Mouse (Mus musculus) midbrain, embryonic 12.5 days (tissue): ENCODE measurements around the gene Nxn. TPM values are rescaled to one million over a fixed set of nuclear protein-coding genes. Genes with fewer than 3 reads are reported as not detected.

ENCODE experiments used
- ATAC-seq: fragments of 200-750 bp; cut with Nextera tagmentation; 2 replicates; pipeline ENCODE4 v1.8.0; 2017; ENCODE audit warnings: low read depth, moderate TSS enrichment, moderate library complexity; ENCODE audit not compliant: low FRiP score
- H3K27ac ChIP-seq: fragments of 300-500 bp; sonication (generic); replicated peaks from 2 replicates; pipeline ENCODE4 v1.5.1; 2016; ENCODE audit warnings: mild to moderate bottlenecking
- H3K27me3 ChIP-seq: fragments of 300-500 bp; sonication (generic); 2 replicates; pipeline ENCODE4 v1.6.1; 2016; ENCODE audit warnings: mild to moderate bottlenecking
- H3K36me3 ChIP-seq: fragments of 300-500 bp; sonication (generic); 2 replicates; pipeline ENCODE4 v1.6.1; 2016
- H3K4me1 ChIP-seq: fragments of 300-500 bp; sonication (generic); 2 replicates; pipeline ENCODE4 v1.6.1; 2016
- H3K4me2 ChIP-seq: fragments of 300-500 bp; sonication (generic); replicated peaks from 2 replicates; pipeline ENCODE4 v1.6.1; 2016; ENCODE audit warnings: mild to moderate bottlenecking, moderate library complexity
- H3K4me3 ChIP-seq: fragments of 300-500 bp; sonication (generic); 2 replicates; pipeline ENCODE4 v1.5.1; 2016; ENCODE audit warnings: mild to moderate bottlenecking
- H3K9ac ChIP-seq: fragments of 300-500 bp; sonication (generic); replicated peaks from 2 replicates; pipeline ENCODE4 v1.6.1; 2016; ENCODE audit warnings: mild to moderate bottlenecking, moderate library complexity
- H3K9me3 ChIP-seq: fragments of 300-500 bp; sonication (generic); 2 replicates; pipeline ENCODE4 v1.6.1; 2016; ENCODE audit warnings: mild to moderate bottlenecking
- WGBS: fragments of 180-500 bp; shearing (Covaris S2); methylation state at CpG from one replicate; pipeline ENCODE4 v1.1.7; 2016; 5-methylcytosine and 5-hydroxymethylcytosine counted together
- polyA plus RNA-seq: library from polyadenylated mRNA; unstranded; fragments of >200 nt; fragmentation: Nextera tagmentation; extraction: Ambion mirVana; gene quantifications from 2 replicates; pipeline ENCODE4 v1.2.1, GENCODE M21; 2016

The Nxn gene
- polyA plus RNA-seq, 1 experiment from 2014 or later = 56.9 TPM

GRCm38 (mm10) chr11:76290367-76290766 lies 108.6 kb downstream of the Nxn start:
- WGBS = 20% methylated on average over 11 of the region's 11 CpGs
- H3K27me3 ChIP-seq = no peaks in the 10 kb centered on the region
- H3K4me1 ChIP-seq = peaks cover 85% of the 10 kb centered on the region
- no peaks in the 10 kb centered on the region for H3K36me3 ChIP-seq
- no peak overlapping the region for H3K4me2 ChIP-seq
- peak overlapping the region; percentile 88 for H3K27ac ChIP-seq
- no peaks in the 10 kb centered on the region for H3K9me3 ChIP-seq
- no peak overlapping the region for H3K9ac ChIP-seq
- ATAC-seq = no peak
- H3K4me3 ChIP-seq = no peak overlapping the region

GRCm38 (mm10) chr11:76288645-76289044 lies 110.3 kb downstream of the Nxn start:
- Histone ChIP-seq H3K9me3 (no peaks in the 10 kb centered on the region), H3K36me3 (no peaks in the 10 kb centered on the region), H3K27ac (0 out of 2 replicates have a peak overlapping the region, but pooled peaks have one; percentile 4), H3K4me2 (no peak overlapping the region), H3K9ac (no peak overlapping the region), H3K4me3 (no peak overlapping the region), H3K4me1 (peaks cover 70% of the 10 kb centered on the region), H3K27me3 (no peaks in the 10 kb centered on the region)
- 89% methylated on average over 6 of the region's 6 CpGs for whole genome bisulfite sequencing
- no peak for ATAC-seq

- H3K9ac ChIP-seq = no peak overlapping the region
- peaks cover 57% of the 10 kb centered on the region for H3K4me1 ChIP-seq
- ATAC-seq = no peak
- H3K36me3 ChIP-seq = no peaks in the 10 kb centered on the region
- H3K4me2 ChIP-seq = no peak overlapping the region
- 37% methylated on average over 10 of the region's 10 CpGs for WGBS
- H3K27ac ChIP-seq = 0 out of 2 replicates have a peak overlapping the region, but pooled peaks have one; percentile 4
- H3K9me3 ChIP-seq = no peaks in the 10 kb centered on the region
- H3K27me3 ChIP-seq = no peaks in the 10 kb centered on the region
- no peak overlapping the region for H3K4me3 ChIP-seq
Measured at GRCm38 (mm10) chr11:76287301-76287700, 111.6 kb downstream of the Nxn start.

DNA sequence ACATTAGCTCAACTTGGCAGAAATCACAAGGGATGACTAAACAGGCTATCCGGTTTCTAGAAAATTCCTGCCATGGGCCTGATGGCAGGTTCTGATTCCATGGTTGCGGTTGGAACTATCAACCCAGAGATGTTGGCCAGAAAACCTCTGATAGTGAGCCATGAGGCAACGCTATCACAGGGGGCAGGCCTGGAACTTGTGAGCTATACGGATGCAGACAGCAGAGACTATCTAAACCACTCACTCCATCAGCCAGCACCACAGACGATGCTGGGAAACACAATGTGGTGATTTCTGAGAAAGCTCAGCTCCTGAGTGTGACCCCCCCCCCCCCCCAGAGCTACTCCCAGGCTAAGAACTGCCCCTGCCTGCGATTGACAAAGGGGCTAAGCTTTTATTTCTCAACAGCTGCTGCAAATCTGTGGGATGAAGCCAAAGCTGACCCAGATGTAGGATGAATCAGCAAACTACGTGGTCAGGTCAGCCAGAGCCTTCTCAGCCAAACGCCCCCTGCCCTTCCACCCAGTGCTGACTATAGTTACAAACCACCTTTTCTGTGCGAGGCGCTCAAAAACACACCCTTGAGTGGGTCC lies 112.3 kb downstream of the Nxn start:
- ATAC-seq = no peak
- Histone ChIP-seq H3K27ac (0 out of 2 replicates have a peak overlapping the region, but pooled peaks have one; percentile 4), H3K4me1 (peaks cover 52% of the 10 kb centered on the region), H3K27me3 (no peaks in the 10 kb centered on the region), H3K9me3 (no peaks in the 10 kb centered on the region), H3K9ac (no peak overlapping the region), H3K36me3 (no peaks in the 10 kb centered on the region), H3K4me2 (no peak overlapping the region), H3K4me3 (no peak overlapping the region)
- 61% methylated on average over 10 of the region's 10 CpGs for WGBS

DNA sequence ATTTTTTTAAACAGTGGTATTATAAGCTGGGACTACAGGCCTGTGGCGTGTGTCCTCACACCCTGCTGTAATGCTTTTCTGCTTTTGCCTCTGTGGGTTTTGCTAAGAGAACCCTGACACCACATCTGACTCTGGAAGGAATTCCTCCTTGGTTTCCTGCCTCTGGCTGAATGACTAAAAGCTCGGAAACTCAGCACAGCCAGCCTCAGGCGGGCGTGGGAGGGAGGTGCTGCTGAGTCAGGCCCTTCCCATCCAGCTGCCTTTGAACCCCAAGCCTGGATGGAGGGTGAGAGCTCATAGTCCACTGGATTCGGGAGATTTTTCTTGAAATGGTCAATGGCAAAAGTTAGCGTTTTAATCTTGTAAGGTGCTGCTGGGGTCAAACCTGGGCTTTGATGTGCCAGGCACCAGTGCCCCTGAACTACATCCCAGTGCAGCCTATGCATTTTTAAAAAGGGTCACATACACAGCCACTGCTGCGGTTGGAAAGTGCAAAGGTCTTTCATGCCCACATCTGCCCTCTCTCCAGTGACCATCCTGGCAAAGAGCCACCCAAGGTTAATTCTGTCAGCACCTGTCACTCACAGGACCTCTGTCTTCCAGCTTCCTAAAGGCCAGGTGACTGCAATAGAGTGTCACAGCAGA lies 113.4 kb downstream of the Nxn start:
- Histone ChIP-seq H3K27ac (no peak overlapping the region), H3K4me3 (no peak overlapping the region)

GRCm38 (mm10) chr11:76283841-76284240 lies 115.1 kb downstream of the Nxn start:
- Histone ChIP-seq H3K27me3 (no peaks in the 10 kb centered on the region), H3K27ac (no peak overlapping the region), H3K4me2 (no peak overlapping the region), H3K9ac (no peak overlapping the region), H3K9me3 (no peaks in the 10 kb centered on the region), H3K4me3 (no peak overlapping the region), H3K4me1 (peaks cover 43% of the 10 kb centered on the region), H3K36me3 (no peaks in the 10 kb centered on the region)
- no peak for ATAC-seq
- WGBS = 96% methylated on average over 6 of the region's 6 CpGs

More for the DNA sequence above, 113.4 kb downstream of the Nxn start:
- no peak for ATAC-seq
- Histone ChIP-seq H3K4me1 (peaks cover 45% of the 10 kb centered on the region), H3K27me3 (no peaks in the 10 kb centered on the region), H3K36me3 (no peaks in the 10 kb centered on the region), H3K4me2 (no peak overlapping the region), H3K9ac (no peak overlapping the region), H3K9me3 (no peaks in the 10 kb centered on the region)
- WGBS = 66% methylated on average over 7 of the region's 7 CpGs

- WGBS = 71% methylated on average over 2 of the region's 2 CpGs
- peaks cover 15% of the 10 kb centered on the region for H3K4me1 ChIP-seq
- H3K4me3 ChIP-seq = no peak overlapping the region
- H3K27me3 ChIP-seq = no peaks in the 10 kb centered on the region
- no peaks in the 10 kb centered on the region for H3K9me3 ChIP-seq
- no peak overlapping the region for H3K4me2 ChIP-seq
- no peak overlapping the region for H3K9ac ChIP-seq
- no peak for ATAC-seq
- H3K27ac ChIP-seq = no peak overlapping the region
- peaks cover 4% of the 10 kb centered on the region; the same call in 1 of the 2 replicates for H3K36me3 ChIP-seq
Measured at GRCm38 (mm10) chr11:76279971-76280370, 119.0 kb downstream of the Nxn start.

GRCm38 (mm10) chr11:76278960-76279852 lies 119.7 kb downstream of the Nxn start:
- no peak for ATAC-seq
- H3K36me3 ChIP-seq = peaks cover 4% of the 10 kb centered on the region; the same call in 1 of the 2 replicates
- H3K4me1 ChIP-seq = peaks cover 12% of the 10 kb centered on the region
- no peak overlapping the region for H3K27ac ChIP-seq
- no peak overlapping the region for H3K9ac ChIP-seq
- H3K27me3 ChIP-seq = no peaks in the 10 kb centered on the region
- no peak overlapping the region for H3K4me3 ChIP-seq
- no peak overlapping the region for H3K4me2 ChIP-seq
- H3K9me3 ChIP-seq = no peaks in the 10 kb centered on the region
- WGBS = 55% methylated on average over 14 of the region's 14 CpGs

DNA sequence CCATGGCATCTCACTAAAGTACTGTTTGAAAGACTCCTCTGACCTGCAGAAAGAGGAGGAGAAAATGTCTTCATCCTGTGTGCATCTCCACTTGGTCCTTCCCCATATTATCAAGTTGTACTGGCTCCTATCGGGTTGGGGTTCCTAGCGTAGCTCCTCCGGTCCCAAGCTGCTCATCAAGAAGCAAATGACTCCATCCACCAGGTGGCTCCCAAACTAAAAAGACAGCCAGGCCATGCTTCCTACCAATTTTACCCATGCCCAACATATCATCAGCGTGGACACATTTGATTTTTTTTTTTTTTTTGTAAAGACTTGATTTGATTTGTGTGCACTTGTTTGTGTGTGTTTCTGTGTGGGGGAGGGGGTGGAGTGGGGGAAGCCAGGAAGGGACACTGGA lies 126.5 kb downstream of the Nxn start:
- ATAC-seq = no peak
- Histone ChIP-seq H3K4me1 (peaks cover 18% of the 10 kb centered on the region), H3K4me3 (no peak overlapping the region), H3K27me3 (peaks cover 4% of the 10 kb centered on the region; the same call in 1 of the 2 replicates), H3K4me2 (no peak overlapping the region), H3K27ac (no peak overlapping the region), H3K9me3 (no peaks in the 10 kb centered on the region), H3K36me3 (peaks cover 33% of the 10 kb centered on the region), H3K9ac (no peak overlapping the region)
- 79% methylated on average over 4 of the region's 4 CpGs for WGBS

DNA sequence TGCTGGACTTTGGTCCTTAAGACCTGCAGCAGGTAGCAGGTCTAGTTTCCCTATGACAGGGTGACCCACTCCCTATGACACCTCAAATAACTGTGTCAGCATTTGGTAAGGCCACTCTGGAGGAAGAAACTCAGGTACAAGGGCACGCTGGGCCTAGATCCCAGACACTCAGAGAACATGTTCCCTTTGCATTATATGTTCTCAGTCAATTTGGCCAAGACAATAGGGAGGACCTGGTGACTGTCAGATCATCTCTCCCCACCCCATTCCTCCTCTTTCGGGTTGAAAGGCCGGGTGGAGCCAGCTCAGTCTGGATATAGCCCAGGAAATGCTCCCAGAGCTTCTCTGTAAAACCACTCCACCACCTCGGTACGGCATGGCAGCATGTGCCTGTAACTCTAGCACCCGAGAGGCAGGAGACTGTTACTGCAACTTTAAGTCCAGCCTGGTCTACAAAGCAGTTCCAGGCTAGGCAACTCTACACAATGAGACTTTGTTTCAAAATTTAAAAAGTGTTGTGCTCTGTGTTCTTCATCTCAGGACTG lies 130.3 kb downstream of the Nxn start:
- Histone ChIP-seq H3K27me3 (peaks cover 15% of the 10 kb centered on the region; the same call in 1 of the 2 replicates), H3K27ac (peak overlapping the region; percentile 90), H3K9me3 (no peaks in the 10 kb centered on the region), H3K4me2 (no peak overlapping the region), H3K9ac (peak overlapping the region; percentile 25; the same call in 1 of the 2 replicates), H3K4me3 (no peak overlapping the region), H3K4me1 (peaks cover 38% of the 10 kb centered on the region), H3K36me3 (peaks cover 25% of the 10 kb centered on the region)
- no peak; the same call in 1 of the 2 replicates for ATAC-seq
- WGBS = 39% methylated on average over 6 of the region's 6 CpGs

- peaks cover 22% of the 10 kb centered on the region for H3K36me3 ChIP-seq
- peak overlapping the region; percentile 25 for H3K9ac ChIP-seq
- no peaks in the 10 kb centered on the region for H3K9me3 ChIP-seq
- peak; percentile 77 for ATAC-seq
- H3K4me1 ChIP-seq = peaks cover 44% of the 10 kb centered on the region
- peak overlapping the region; percentile 90 for H3K27ac ChIP-seq
- peaks cover 15% of the 10 kb centered on the region; the same call in 1 of the 2 replicates for H3K27me3 ChIP-seq
- no peak overlapping the region for H3K4me3 ChIP-seq
- H3K4me2 ChIP-seq = peak overlapping the region; percentile 21; the same call in 1 of the 2 replicates
- 5% methylated on average over 5 of the region's 5 CpGs for WGBS
Measured at GRCm38 (mm10) chr11:76268001-76268459, 130.9 kb downstream of the Nxn start.
